Mouse (Mus musculus): ENCODE data around the gene B4galt3.

B4galt3 gene

GRCm38 (mm10) chr1:171321415-171321814 lies 51.3 kb downstream of the B4galt3 start:
- TF ChIP-seq GATA4 (IDR thresholded peaks at IDR 0.05; ENCODE audit: insufficient replicate concordance, low read length): no peak

DNA sequence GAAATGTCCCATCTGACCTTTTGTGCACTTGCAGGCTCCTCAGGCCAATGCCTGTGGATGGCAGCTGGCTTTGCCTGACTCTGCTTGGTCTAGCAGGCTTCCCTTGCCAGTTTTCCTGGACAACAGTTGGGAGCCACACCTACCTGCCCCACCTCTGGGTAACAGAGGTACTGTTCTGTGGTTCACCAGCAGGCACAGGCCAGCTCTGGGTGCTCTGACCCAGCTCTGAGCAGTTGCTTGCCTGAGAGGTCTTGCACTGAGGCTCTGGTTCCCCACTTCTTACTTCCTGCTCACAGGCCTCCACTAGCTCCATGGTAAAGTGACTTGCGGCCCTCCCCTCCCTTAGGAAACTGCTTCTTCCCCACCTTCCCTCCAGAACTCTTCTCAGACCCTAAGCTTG lies 51.9 kb downstream of the B4galt3 start:
- TF ChIP-seq GATA4 (IDR thresholded peaks at IDR 0.05; ENCODE audit: insufficient replicate concordance, low read length): no peak

DNA sequence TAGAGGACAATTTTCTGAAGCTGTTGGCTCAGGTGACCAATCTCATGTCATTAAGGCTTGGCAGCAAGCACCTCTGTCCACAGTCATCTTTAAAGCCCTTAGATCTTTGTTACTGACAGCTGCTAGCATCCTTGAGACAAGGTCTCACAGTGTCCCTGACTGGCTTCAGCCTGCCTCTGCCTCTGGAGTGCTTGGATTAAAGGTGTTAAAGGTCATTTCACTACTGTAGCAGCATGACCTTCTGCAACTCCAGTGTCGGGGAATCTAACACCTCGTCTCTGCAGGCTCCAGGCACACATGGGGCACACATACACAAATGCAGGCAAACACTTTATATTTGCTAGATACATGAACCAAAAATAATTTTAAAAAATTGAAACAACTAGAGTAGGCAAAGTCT lies 55.4 kb downstream of the B4galt3 start:
- no peak for TF ChIP-seq GATA4 (IDR thresholded peaks at IDR 0.05; ENCODE audit: insufficient replicate concordance, low read length)
